Mouse (Mus musculus): ENCODE results near the gene Klhl29.

DNA sequence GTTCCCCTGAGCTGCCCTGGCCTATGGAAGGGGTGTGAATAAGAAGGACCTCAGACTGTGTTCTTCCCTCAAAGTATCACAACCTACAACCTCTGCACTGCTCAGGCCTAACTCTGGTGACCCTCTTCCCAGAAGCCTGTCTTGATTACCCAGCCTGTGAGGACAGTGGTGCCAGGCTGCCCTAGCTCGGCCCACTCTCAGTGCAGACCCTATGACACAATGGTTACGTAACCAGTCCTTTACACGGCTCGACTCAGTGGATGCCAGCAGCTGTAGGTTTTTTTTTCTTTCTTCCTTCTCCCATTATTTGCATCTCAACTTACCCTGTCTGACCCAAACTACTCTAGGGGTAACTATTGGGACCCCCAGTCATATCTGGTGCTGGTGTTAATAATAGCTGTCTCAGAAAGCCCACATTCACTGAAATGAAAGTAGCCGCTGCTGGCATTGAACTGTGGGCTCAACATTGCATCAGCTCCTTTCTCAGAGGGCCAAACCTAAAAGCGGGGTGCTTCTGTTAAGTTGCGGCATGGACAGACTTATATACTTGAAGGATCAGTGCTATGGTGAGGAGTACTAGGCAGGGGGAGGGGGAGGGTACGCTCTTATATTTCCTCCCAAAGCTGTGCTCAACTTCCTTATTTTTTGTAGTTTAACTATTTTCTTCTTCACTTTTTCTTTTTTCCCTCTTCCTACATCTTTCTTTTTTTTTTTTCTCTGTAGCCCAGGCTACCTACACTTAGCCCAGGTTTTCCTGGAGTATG is 152.9 kb downstream of the Klhl29 start:
- TF ChIP-seq CTCF (conservative IDR thresholded peaks at IDR 0.05; ENCODE audit: low read length) (no peak), POU5F1 (IDR thresholded peaks at IDR 0.05; ENCODE audit: borderline replicate concordance, low read length) (no peak), NANOG (IDR thresholded peaks at IDR 0.05; ENCODE audit: borderline replicate concordance, low read length) (no peak)

Measured in E14TG2a.4 (cell line).